Mouse (Mus musculus) layer of hippocampus, adult 9-11 months (tissue): Measurements from ENCODE around the gene Bbs2.

Experiments used
- DNase-seq: peaks from one replicate; pipeline ENCODE4 v3.0.0; 2022

The Bbs2 gene

GRCm38 (mm10) chr8:94094281-94094680 lies 4.4 kb downstream of the Bbs2 start:
- no peak for DNase-seq

DNA sequence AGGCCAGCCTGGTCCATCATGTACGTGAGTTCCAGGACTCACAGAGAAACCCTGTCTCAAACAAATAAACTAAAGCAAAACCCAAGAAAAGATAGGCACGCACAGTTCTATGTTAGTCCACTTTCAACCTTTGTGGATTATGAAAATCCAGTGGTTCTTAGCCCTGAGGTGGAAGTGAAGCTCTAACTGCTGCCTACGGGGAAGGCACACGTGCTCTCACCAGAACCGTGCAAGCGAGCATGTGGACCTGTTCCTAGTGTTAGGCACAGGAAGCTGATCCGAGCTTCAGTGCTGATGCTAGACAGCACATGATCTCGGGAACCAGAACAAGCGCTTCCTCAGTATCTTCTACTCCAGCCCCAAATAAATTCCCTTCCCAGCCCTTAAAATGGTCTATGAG lies 5.9 kb downstream of the Bbs2 start:
- no peak for DNase-seq

DNA sequence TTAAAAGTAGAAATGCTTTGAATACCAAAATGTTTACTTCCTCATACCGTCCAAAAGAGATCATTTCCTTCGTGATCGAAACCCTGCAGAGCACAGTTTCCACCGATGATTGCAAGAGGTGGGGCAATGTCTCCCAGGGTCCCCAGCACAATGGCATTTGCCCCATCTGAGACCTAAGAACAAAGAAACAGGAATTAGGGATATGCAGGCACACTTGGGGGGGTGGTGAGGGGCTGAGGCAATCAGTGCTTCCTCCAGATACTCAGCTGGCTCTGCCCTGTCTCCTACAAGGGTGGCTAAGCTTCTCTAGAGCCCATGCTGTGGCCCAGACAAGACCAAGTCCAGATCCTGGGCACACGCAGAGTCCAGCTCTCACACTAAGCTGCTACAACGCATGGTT lies 9.0 kb downstream of the Bbs2 start:
- no peak for DNase-seq

GRCm38 (mm10) chr8:94087964-94088363 lies 10.8 kb downstream of the Bbs2 start:
- DNase-seq, result no peak

- no peak for DNase-seq
Observed at GRCm38 (mm10) chr8:94076461-94077192, 22.1 kb downstream of the Bbs2 start.

DNA sequence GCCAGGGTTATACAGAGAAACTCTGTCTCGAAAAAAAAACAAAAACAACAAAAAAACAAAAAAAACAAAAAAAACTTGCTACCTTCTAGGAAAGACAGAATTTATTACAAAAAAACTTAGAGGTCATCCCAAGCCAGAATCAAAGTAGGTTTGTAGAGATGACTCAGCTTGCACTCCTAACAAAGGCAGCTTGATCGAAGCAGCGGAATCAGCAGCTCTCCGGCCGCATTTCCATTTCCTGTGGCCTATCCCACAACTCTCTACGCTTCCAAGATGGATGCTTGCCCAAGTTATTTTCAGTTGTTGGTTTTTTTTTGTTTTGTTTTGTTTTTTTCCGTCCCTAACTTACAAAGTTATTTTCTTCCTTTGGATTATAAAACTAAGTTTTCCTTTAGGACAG lies 29.9 kb downstream of the Bbs2 start:
- no peak for DNase-seq

DNA sequence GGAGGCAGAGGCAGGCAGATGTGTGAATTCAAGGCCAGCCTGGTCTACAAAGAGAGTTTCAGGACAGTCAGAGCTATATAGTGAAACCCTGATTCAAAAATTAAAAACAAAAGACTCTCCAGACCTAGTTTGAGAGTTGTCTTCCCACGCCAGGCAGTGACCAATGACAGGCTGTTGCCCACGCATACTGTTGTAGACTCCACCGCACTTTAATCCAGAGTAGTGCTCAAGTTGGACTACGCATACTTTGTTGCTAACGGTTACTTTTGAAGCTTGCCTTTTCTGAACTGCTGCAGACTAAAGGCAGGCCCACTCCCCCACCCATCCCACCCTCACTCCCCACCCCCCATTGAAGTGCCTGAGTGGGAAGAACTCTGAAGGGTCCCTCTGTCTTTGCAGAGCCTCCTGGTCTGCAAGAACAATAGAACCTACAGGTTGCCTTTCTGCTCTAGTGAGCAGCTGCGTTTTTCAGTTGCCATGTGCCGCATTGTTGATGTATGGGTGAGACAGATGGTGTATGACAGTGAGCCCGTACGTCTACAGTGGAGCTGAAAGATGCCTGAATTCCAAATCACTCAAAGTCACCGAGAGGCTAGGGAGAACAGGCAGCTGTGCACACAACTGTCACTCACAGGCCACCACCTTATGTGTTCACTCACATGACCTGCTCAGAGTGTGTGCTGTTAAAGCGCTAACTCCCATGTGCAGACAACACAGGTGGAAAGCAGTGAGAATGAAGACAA lies 32.4 kb downstream of the Bbs2 start:
- DNase-seq, result peak; percentile 67

- DNase-seq, result no peak
Observed at GRCm38 (mm10) chr8:94057157-94057854, 41.4 kb downstream of the Bbs2 start.

GRCm38 (mm10) chr8:94052696-94053095 lies 46.0 kb downstream of the Bbs2 start:
- no peak for DNase-seq

DNA sequence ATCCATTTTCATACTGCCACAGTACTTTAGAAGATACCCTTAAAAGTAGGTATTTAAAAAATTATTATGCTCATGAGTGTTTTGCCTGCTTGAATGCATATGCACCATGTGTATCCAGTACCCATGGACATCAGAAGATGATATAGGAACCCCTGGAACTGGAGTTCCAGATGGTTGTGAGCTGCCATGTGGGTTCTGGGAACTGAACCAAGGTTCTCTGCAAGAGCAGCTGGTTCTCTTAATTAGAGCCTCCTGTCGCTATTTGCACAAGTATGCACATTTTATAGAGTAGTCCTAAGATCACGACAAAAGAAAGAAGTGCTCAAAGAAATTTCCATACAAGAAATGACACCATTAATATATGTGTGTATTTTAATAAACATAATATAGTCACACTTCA lies 50.9 kb downstream of the Bbs2 start:
- peak; percentile 51 for DNase-seq

DNA sequence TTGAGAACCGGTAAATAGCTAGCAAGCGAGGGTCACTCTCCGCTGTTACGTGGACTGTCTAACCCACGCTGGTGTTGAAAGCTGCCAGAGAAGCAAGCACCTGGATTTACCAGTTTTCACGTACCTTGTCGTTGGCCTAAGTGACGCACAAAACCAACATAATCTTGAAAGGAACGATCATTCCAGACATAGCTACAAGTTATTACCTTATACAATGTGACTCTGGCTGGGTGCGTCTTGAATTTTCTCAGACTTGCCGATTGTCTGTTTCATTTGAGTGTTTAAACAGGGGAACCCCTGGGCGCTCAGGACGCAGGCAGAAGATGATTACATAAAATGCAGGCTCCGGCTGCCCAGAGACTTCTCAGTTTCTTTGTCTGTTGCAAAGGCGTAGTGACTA lies 60.9 kb downstream of the Bbs2 start:
- DNase-seq, result no peak

- peak; percentile 97 for DNase-seq
Observed at GRCm38 (mm10) chr8:94036944-94037524, 61.7 kb downstream of the Bbs2 start, which contains the start of the genes Nudt21 and Ogfod1. TSS of gene Nudt21 (minus strand) at chr8:94037031. TSS of gene Ogfod1 (plus strand) at chr8:94037198.

DNA sequence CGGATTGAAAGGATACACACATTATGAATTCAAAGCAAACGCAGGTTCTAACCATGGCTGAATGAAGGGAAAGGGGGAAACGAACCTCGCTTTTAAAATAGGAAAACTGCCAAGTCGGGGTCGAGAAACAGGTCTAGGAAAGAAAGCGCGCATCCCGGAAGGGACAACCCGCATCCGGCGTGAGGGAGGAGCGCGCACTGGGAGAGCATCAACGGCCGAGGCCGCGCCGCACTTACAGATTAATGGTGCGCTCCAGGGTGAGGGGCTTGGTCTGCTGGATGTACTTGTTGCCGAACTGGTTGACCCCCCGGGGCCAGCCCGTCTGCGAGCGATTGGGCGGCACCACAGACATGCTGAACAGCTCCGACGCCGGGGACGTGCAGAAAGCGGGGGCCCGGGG lies 62.2 kb downstream of the Bbs2 start:
- DNase-seq, result peak; percentile 74

- no peak for DNase-seq
Observed at GRCm38 (mm10) chr8:94035200-94035599, 63.5 kb downstream of the Bbs2 start.

- no peak for DNase-seq
Observed at GRCm38 (mm10) chr8:94033601-94034000, 65.1 kb downstream of the Bbs2 start.

GRCm38 (mm10) chr8:94029701-94030100 lies 69.0 kb downstream of the Bbs2 start:
- DNase-seq, result no peak

DNA sequence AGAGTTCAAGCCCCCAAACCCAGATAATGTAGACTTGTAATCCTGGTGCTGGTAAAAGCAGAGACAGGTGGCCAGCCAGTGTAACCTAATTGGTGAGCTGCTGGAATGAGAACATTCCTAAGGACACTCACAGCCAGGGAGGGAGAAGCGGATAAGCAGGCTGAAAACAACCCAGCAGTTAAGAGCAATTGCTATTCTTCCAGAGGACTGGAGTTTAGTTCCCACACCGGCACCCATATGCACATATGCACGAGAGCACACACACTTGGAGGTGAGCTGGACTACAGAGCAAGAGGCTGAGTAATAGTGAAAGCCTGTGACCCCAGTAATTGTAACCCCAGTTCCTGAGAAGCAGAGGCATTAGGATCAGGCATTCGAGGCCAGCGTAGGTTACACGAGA lies 74.8 kb downstream of the Bbs2 start:
- DNase-seq, result no peak
